In the genomic region with DNA sequence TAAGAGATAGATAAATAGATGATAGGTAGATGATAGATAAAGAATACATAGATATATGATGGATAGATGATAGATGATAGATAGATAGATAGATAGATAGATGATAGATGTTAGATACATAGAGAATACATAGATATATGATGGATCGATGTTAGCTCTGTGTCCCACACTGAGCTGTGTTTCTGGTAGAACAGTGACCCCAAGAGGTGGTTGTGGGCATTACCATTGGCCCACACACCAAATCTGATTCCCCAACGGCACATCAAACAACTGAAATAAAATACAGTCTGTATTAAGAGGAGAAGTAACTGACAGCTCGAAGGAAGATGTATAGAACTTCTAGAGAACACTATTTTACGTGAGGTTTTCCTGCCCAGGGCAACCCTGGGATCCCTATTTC, we compare ENCODE assay signal across 10 mouse cellular contexts. TPM values are rescaled to one million over a fixed set of nuclear protein-coding genes. Genes with fewer than 3 reads are reported as not detected.
DNase-seq lines count a peak whose midpoint lies in the region; ATAC-seq lines count a peak whose summit lies in the region.
"Had no signal": no experiment of that assay in that cellular context is flagged by ENCODE, and none has a peak within 500 bp of the region (broad histone marks: within the 10 kb centered on the region; RNA-seq: fewer than 3 reads in every experiment).

No protein-coding gene starts in this region.

- H3K9me3 ChIP-seq in intestine, embryonic 14.5 days (ENCODE audit: control insufficient read depth, low read length), result no peaks in the 10 kb centered on the region
- H3K9me3 ChIP-seq in intestine, embryonic 16.5 days (ENCODE audit: control insufficient read depth, low read length), result no peaks in the 10 kb centered on the region
- H3K9me3 ChIP-seq in midbrain, embryonic 10.5 days (replicated peaks), result no peaks in the 10 kb centered on the region
- H3K9me3 ChIP-seq: embryonic facial prominence, embryonic 13.5 days; limb, embryonic 12.5 days had no signal

- ATAC-seq in intestine, embryonic 14.5 days (replicated peaks; ENCODE audit: low FRiP score, low TSS enrichment, low read depth), result no peak
- ATAC-seq in intestine, embryonic 16.5 days, result no peak

- no peak overlapping the region for H3K4me3 ChIP-seq in intestine, embryonic 14.5 days (ENCODE audit: low read depth, low read length)
- no peak overlapping the region for H3K4me3 ChIP-seq in intestine, embryonic 16.5 days (ENCODE audit: low read length)
- no peak overlapping the region for H3K4me3 ChIP-seq in midbrain, embryonic 10.5 days
- H3K4me3 ChIP-seq: embryonic facial prominence, embryonic 13.5 days; limb, embryonic 12.5 days had no signal

- H3K9ac ChIP-seq in intestine, embryonic 14.5 days (ENCODE audit: low read length), result no peak overlapping the region
- H3K9ac ChIP-seq in intestine, embryonic 16.5 days (ENCODE audit: low read depth, low read length), result no peak overlapping the region
- H3K9ac ChIP-seq: embryonic facial prominence, embryonic 13.5 days; limb, embryonic 12.5 days had no signal

- no peak overlapping the region for H3K27ac ChIP-seq in intestine, embryonic 14.5 days (ENCODE audit: low read depth)
- H3K27ac ChIP-seq in intestine, embryonic 16.5 days (ENCODE audit: low read length), result no peak overlapping the region
- H3K27ac ChIP-seq in midbrain, embryonic 10.5 days (replicated peaks), result no peak overlapping the region
- H3K27ac ChIP-seq: embryonic facial prominence, embryonic 13.5 days; limb, embryonic 12.5 days had no signal

- H3K4me2 ChIP-seq in intestine, embryonic 14.5 days (ENCODE audit: low read length), result no peak overlapping the region
- H3K4me2 ChIP-seq in intestine, embryonic 16.5 days (ENCODE audit: low read depth, low read length), result no peak overlapping the region
- H3K4me2 ChIP-seq: embryonic facial prominence, embryonic 13.5 days; limb, embryonic 12.5 days had no signal

- peak; percentile 76 for DNase-seq in intestine, embryonic 14.5 days (ENCODE audit: low spot score)
- peak; percentile 39 to 51 for DNase-seq in CD8-positive naive resting alpha-beta T cell, adult 2 months (ENCODE audit: low read depth in 2 of 2, low spot score in 2 of 2)
- peak; percentile 51 for DNase-seq in adrenal gland, postnatal 14 days
- DNase-seq in forelimb bud, embryonic 11.5 days (ENCODE audit: low read depth, low spot score), result peak; percentile 17
- peak; percentile 32 for DNase-seq in left cerebral cortex, adult 11 months (ENCODE audit: low spot score)
- peak; percentile 52 to 77 for DNase-seq in right cerebral cortex, postnatal 10 days (ENCODE audit: low spot score in 2 of 2)
- DNase-seq in midbrain, embryonic 10.5 days (ENCODE audit: low spot score), result no peak

- 28% methylated on average over 4 of the region's 4 CpGs for whole genome bisulfite sequencing in intestine, embryonic 14.5 days
- WGBS in intestine, embryonic 16.5 days, result 24% methylated on average over 4 of the region's 4 CpGs
- 39% methylated on average over 4 of the region's 4 CpGs for WGBS in midbrain, embryonic 10.5 days

- H3K4me1 ChIP-seq in intestine, embryonic 14.5 days (replicated peaks; ENCODE audit: control insufficient read depth, insufficient read depth, low read length), result no peaks in the 10 kb centered on the region
- no peaks in the 10 kb centered on the region for H3K4me1 ChIP-seq in intestine, embryonic 16.5 days (ENCODE audit: control insufficient read depth, insufficient read depth, low read length)
- 0 out of 2 replicates have a peak, but pooled peaks cover 3% of the 10 kb centered on the region for H3K4me1 ChIP-seq in midbrain, embryonic 10.5 days
- H3K4me1 ChIP-seq: embryonic facial prominence, embryonic 13.5 days; limb, embryonic 12.5 days had no signal

- H3K27me3 ChIP-seq in intestine, embryonic 14.5 days (replicated peaks; ENCODE audit: control insufficient read depth, insufficient read depth, low read length), result no peaks in the 10 kb centered on the region
- H3K27me3 ChIP-seq in intestine, embryonic 16.5 days (replicated peaks; ENCODE audit: control insufficient read depth, insufficient read depth, low read length), result no peaks in the 10 kb centered on the region
- H3K27me3 ChIP-seq in midbrain, embryonic 10.5 days (ENCODE audit: low read depth, poor library complexity, severe bottlenecking), result no peaks in the 10 kb centered on the region
- H3K27me3 ChIP-seq: embryonic facial prominence, embryonic 13.5 days had no signal

- no peaks in the 10 kb centered on the region for H3K36me3 ChIP-seq in intestine, embryonic 14.5 days (ENCODE audit: control insufficient read depth, insufficient read depth, low read length)
- H3K36me3 ChIP-seq in intestine, embryonic 16.5 days (ENCODE audit: control insufficient read depth, insufficient read depth, low read length), result no peaks in the 10 kb centered on the region
- H3K36me3 ChIP-seq in midbrain, embryonic 10.5 days, result no peaks in the 10 kb centered on the region
- H3K36me3 ChIP-seq: embryonic facial prominence, embryonic 13.5 days; limb, embryonic 12.5 days had no signal

RNA-seq across cellular contexts. Expression of gene Fbxo21, which starts 29.9 kb away (rescaled TPM):
- polyA plus RNA-seq in intestine, embryonic 14.5 days (2014; fragmentation: Nextera tagmentation; extraction: Ambion mirVana), result 72.7 and 75.3 TPM in 2 replicates
- 50.1 and 51.0 TPM in 2 replicates for polyA plus RNA-seq in intestine, embryonic 16.5 days (2015; fragmentation: Nextera tagmentation; extraction: Ambion mirVana)
- total RNA-seq in adrenal gland, postnatal 14 days (2021), result 77.8 and 121 TPM in 2 replicates
- 105 and 118 TPM in 2 replicates for polyA plus RNA-seq in midbrain, embryonic 10.5 days (2016; fragmentation: Nextera tagmentation; extraction: Ambion mirVana)
